Mouse (Mus musculus): ENCODE measurements around the gene Plekhm1. TPM values are rescaled to one million over a fixed set of nuclear protein-coding genes. Genes with fewer than 3 reads are reported as not detected.

Gene Plekhm1
- 40.3 TPM for polyA plus RNA-seq (2017; shearing (Covaris generic))

GRCm38 (mm10) chr11:103411981-103412949 is at the start of gene Plekhm1:
Plekhm1 (minus strand) TSS chr11:103412687.

GRCm38 (mm10) chr11:103363214-103364148 is 49.0 kb downstream of the Plekhm1 start, which contains the start of gene Arhgap27:
Arhgap27 (minus strand) TSS chr11:103363692.

Other genes starting within 250 kb of the Plekhm1 start
- 168 TPM for gene Fmnl1, start 241.6 kb downstream of the Plekhm1 start, polyA plus RNA-seq (2017; shearing (Covaris generic))
- gene 1700023F06Rik, start 204.1 kb downstream of the Plekhm1 start, polyA plus RNA-seq (2017; shearing (Covaris generic)) = not detected
- not detected for gene Spata32, start 194.3 kb downstream of the Plekhm1 start, polyA plus RNA-seq (2017; shearing (Covaris generic))
- 133 TPM for gene Map3k14, start 145.2 kb downstream of the Plekhm1 start, polyA plus RNA-seq (2017; shearing (Covaris generic))
- gene Arhgap27, start 49.0 kb downstream of the Plekhm1 start, polyA plus RNA-seq (2017; shearing (Covaris generic)) = 59.8 TPM
- gene Lrrc37a, start 91.9 kb upstream of the Plekhm1 start, polyA plus RNA-seq (2017; shearing (Covaris generic)) = not detected
- gene Gm884, start 208.5 kb upstream of the Plekhm1 start, polyA plus RNA-seq (2017; shearing (Covaris generic)) = not detected
- gene Lyzl6, start 226.2 kb upstream of the Plekhm1 start, polyA plus RNA-seq (2017; shearing (Covaris generic)) = not detected
- gene Rprml, start 236.9 kb upstream of the Plekhm1 start, polyA plus RNA-seq (2017; shearing (Covaris generic)) = not detected

All from naive thymus-derived CD4-positive, alpha-beta T cell, adult 5 months (primary cell).